Mouse (Mus musculus): ENCODE data around the gene Rab5if.

GRCm38 (mm10) chr2:156869554-156869953, 6.6 kb downstream of the Rab5if start:
- TF ChIP-seq CTCF (IDR thresholded peaks at IDR 0.05; ENCODE audit: low read depth, low read length) (no peak), POLR2A (IDR thresholded peaks at IDR 0.05; ENCODE audit: borderline replicate concordance, low read depth, low read length) (no peak)
